Mouse (Mus musculus) right cerebral cortex, adult 2 months (tissue): ENCODE results near the gene Timm8a1.

ENCODE experiments used
- DNase-seq, 2 experiments: peaks; one replicate each; pipeline ENCODE4 v3.0.0; 2021 to 2022; ENCODE audit warnings: low spot score in 2 of 2

Timm8a1 gene

GRCm38 (mm10) chrX:134525260-134525659 is 16.4 kb downstream of the Timm8a1 start:
- DNase-seq, result no peak

GRCm38 (mm10) chrX:134523772-134524171 is 17.9 kb downstream of the Timm8a1 start:
- DNase-seq, result no peak

- no peak for DNase-seq
These were observed 32.2 kb downstream of the Timm8a1 start for GRCm38 (mm10) chrX:134509473-134509872.

- no peak for DNase-seq
These were observed 33.7 kb downstream of the Timm8a1 start for GRCm38 (mm10) chrX:134507977-134508376.

GRCm38 (mm10) chrX:134500651-134501050 is 41.0 kb downstream of the Timm8a1 start:
- DNase-seq, result no peak
